Mouse (Mus musculus) stomach, postnatal 0 days (tissue): ENCODE measurements around the gene Farsb. TPM values are rescaled to one million over a fixed set of nuclear protein-coding genes. Genes with fewer than 3 reads are reported as not detected.

Source experiments
- ATAC-seq: fragments of 200-750 bp; cut with Nextera tagmentation; 2 replicates; pipeline ENCODE4 v1.8.0; 2017; ENCODE audit not compliant: low FRiP score, low TSS enrichment
- DNase-seq: peaks from one replicate; pipeline ENCODE4 v3.0.0-alpha.2; 2016; ENCODE audit warnings: low spot score
- H3K27ac ChIP-seq: fragments of 300-500 bp; sonication (generic); replicated peaks from 2 replicates; pipeline ENCODE4 v1.5.1; 2014; ENCODE audit warnings: mild to moderate bottlenecking, control low read depth
- H3K27me3 ChIP-seq: fragments of 300-500 bp; sonication (generic); 2 replicates; pipeline ENCODE4 v1.6.1; 2014; ENCODE audit warnings: low read length; ENCODE audit not compliant: control insufficient read depth, insufficient read depth
- H3K36me3 ChIP-seq: fragments of 300-500 bp; sonication (generic); 2 replicates; pipeline ENCODE4 v1.6.1; 2014; ENCODE audit warnings: low read length, mixed read lengths; ENCODE audit not compliant: control insufficient read depth, insufficient read depth
- H3K4me1 ChIP-seq: fragments of 300-500 bp; sonication (generic); replicated peaks from 2 replicates; pipeline ENCODE4 v1.6.1; 2014; ENCODE audit warnings: antibody characterized with exemption; ENCODE audit not compliant: control insufficient read depth, insufficient read depth
- H3K4me2 ChIP-seq: fragments of 300-500 bp; sonication (generic); replicated peaks from 2 replicates; pipeline ENCODE4 v1.6.1; 2014; ENCODE audit warnings: low read depth, mild to moderate bottlenecking, control low read depth, moderate library complexity
- H3K4me3 ChIP-seq: fragments of 300-500 bp; sonication (generic); 2 replicates; pipeline ENCODE4 v1.5.1; 2014; ENCODE audit warnings: low read depth, low read length, control low read depth
- H3K9ac ChIP-seq: fragments of 300-500 bp; sonication (generic); 2 replicates; pipeline ENCODE4 v1.6.1; 2014; ENCODE audit warnings: mild to moderate bottlenecking, low read length, control low read depth, mixed read lengths
- H3K9me3 ChIP-seq: fragments of 300-500 bp; sonication (generic); 2 replicates; pipeline ENCODE4 v1.6.1; 2016; ENCODE audit warnings: low read length; ENCODE audit not compliant: control insufficient read depth
- CTCF ChIP-seq: IDR thresholded peaks from 2 replicates; pipeline ENCODE4 v1.5.1; 2016; ENCODE audit warnings: antibody characterized with exemption, low read depth, mild to moderate bottlenecking, moderate library complexity
- EP300 ChIP-seq: optimal IDR thresholded peaks from 2 replicates; pipeline ENCODE3; 2016; ENCODE audit warnings: antibody characterized with exemption
- WGBS: fragments of 180-500 bp; shearing (Covaris S2); extraction: QIAGEN DNeasy Blood & Tissue Kit; methylation state at CpG from one replicate; pipeline ENCODE4 v1.1.7; 2014; 5-methylcytosine and 5-hydroxymethylcytosine counted together
- polyA plus RNA-seq: library from polyadenylated mRNA; unstranded; fragments of >200 nt; fragmentation: Nextera tagmentation; extraction: Ambion mirVana; gene quantifications from 2 replicates; pipeline ENCODE4 v1.2.1, GENCODE M21; 2015

The Farsb gene
- polyA plus RNA-seq, 1 experiment from 2014 or later, result 81.5 TPM

DNA sequence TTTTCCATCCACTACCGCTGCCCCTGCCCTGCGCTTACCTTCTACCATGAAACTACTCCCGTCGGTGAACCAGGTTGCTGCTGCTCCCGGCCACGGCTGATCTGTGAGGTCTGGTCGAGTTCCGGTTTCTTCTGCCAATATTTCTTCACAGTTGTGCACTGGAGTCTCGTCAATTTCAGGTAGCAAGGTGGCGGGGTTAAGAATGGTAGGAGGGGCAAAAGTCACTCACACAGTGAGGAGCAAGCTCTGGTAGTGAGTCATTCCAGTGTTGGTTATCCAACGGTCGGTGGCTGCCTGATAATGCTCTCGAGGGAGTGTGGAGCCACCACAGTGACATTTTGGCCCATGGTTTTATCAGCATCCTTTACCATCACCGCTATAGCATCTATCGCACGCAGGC is 12.3 kb upstream of the Farsb start:
- Histone ChIP-seq H3K27me3 (no peaks in the 10 kb centered on the region), H3K9ac (no peak overlapping the region), H3K9me3 (no peaks in the 10 kb centered on the region), H3K4me1 (no peaks in the 10 kb centered on the region), H3K4me2 (no peak overlapping the region), H3K27ac (no peak overlapping the region), H3K36me3 (no peaks in the 10 kb centered on the region), H3K4me3 (no peak overlapping the region)
- DNase-seq, result no peak
- no peak for TF ChIP-seq CTCF
- no peak for TF ChIP-seq EP300
- no peak for ATAC-seq
- 81% methylated on average over 16 of the region's 16 CpGs for WGBS

DNA sequence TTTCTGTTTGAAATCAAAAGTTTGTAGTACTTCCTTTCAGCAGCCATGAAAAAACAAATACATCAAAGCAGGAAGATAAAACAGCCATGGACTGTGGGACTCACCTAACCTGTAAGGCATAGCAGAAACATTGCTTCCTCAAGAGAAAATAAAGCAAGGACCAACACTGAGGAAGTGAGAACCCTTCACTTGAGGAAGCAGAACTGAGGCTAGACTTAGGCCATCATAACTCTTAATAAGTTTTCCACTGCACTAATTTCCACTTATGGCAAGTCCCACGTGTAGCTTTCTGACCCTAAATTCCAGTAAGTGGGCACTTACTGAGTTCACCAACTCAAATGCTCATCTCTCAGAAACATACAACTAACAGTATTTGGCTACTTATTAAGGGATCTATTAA is 1.4 kb upstream of the Farsb start:
- Histone ChIP-seq H3K27me3 (no peaks in the 10 kb centered on the region), H3K27ac (no peak overlapping the region), H3K9ac (no peak overlapping the region), H3K4me2 (no peak overlapping the region), H3K4me1 (no peaks in the 10 kb centered on the region; the same call in 1 of the 2 replicates), H3K9me3 (no peaks in the 10 kb centered on the region), H3K36me3 (no peaks in the 10 kb centered on the region), H3K4me3 (no peak overlapping the region)
- ATAC-seq, result no peak
- TF ChIP-seq CTCF (no peak), EP300 (no peak)
- 57% methylated on average over 1 of the region's 1 CpGs for WGBS
- DNase-seq, result no peak

DNA sequence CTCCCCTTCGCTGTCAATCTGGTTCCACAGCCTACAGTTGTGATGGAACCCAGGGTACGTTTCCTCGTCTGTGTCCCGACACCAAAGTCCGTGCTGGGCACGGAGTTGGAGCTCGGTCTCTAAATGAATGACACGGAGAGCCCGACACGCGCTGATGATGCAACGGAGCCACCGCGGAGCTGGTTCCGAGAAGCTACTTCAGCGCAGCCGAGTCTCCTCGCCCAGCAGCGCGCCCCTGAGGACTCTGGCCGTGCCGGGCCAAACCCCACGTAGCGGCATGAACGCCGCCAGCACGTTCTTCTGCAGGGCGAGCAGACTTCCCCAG is 308 bp downstream of the Farsb start:
- peak overlapping the region; percentile 87 for H3K4me3 ChIP-seq
- H3K27me3 ChIP-seq, result no peaks in the 10 kb centered on the region
- ATAC-seq (no peak), DNase-seq (no peak)
- H3K4me1 ChIP-seq, result no peaks in the 10 kb centered on the region; the same call in 1 of the 2 replicates
- H3K27ac ChIP-seq, result peak overlapping the region; percentile 88
- H3K4me2 ChIP-seq, result peak overlapping the region; percentile 58
- TF ChIP-seq EP300 (no peak), CTCF (no peak)
- H3K36me3 ChIP-seq, result no peaks in the 10 kb centered on the region
- no peaks in the 10 kb centered on the region for H3K9me3 ChIP-seq
- under 1% methylated on average over 28 of the region's 28 CpGs for WGBS
- peak overlapping the region; percentile 90 for H3K9ac ChIP-seq

DNA sequence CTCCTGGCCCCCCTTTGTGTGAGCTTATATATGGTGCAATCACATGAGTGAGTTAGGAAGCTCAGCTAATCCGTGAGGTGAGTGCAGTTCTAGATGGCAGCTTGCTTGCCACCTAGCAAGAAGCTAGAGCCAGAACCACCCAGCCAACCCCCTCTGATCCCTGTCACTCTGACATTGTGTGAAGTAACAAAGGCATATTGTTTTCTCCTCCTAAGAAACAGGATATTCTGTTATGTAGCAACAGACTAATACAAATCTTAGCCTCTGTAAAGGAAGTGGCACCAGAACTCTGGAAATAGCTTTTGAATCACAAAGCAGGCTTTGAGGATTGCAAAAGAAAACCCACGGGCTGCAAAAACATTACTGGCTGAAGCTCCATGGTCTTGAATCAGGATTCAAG is 4.3 kb downstream of the Farsb start:
- no peak for DNase-seq
- Histone ChIP-seq H3K4me3 (no peak overlapping the region), H3K27me3 (no peaks in the 10 kb centered on the region), H3K9ac (no peak overlapping the region), H3K36me3 (peaks cover 6% of the 10 kb centered on the region; the same call in 1 of the 2 replicates), H3K4me2 (no peak overlapping the region), H3K27ac (no peak overlapping the region), H3K9me3 (no peaks in the 10 kb centered on the region), H3K4me1 (no peaks in the 10 kb centered on the region; the same call in 1 of the 2 replicates)
- TF ChIP-seq CTCF (no peak), EP300 (no peak)
- no peak for ATAC-seq
- 52% methylated on average over 2 of the region's 2 CpGs for WGBS

DNA sequence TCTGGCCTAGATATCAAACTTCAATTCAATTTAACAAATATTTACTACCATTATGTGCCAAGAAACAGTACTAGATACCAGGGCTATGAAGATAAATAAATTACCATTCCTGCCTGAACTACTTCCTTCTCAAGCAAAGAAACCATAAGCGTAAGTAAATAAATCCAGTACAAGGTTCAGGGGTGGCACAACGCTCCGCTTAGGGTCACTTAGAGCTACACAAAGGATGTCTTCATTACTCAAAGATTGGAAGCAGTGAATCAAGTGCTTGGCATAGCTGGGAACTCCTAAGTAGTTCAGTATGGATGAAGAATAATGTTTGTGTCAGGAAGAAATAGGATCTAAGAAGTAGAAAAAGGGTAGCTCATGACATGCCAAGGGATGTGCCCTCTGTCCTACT is 5.3 kb downstream of the Farsb start:
- Histone ChIP-seq H3K4me1 (no peaks in the 10 kb centered on the region; the same call in 1 of the 2 replicates), H3K36me3 (peaks cover 9% of the 10 kb centered on the region), H3K9ac (no peak overlapping the region), H3K27me3 (no peaks in the 10 kb centered on the region), H3K9me3 (no peaks in the 10 kb centered on the region), H3K27ac (peak overlapping the region; percentile 73), H3K4me3 (no peak overlapping the region), H3K4me2 (no peak overlapping the region)
- DNase-seq (peak; percentile 68), ATAC-seq (peak; percentile 95)
- 53% methylated on average over 3 of the region's 3 CpGs for WGBS
- TF ChIP-seq EP300, result no peak
- TF ChIP-seq CTCF, result no peak

DNA sequence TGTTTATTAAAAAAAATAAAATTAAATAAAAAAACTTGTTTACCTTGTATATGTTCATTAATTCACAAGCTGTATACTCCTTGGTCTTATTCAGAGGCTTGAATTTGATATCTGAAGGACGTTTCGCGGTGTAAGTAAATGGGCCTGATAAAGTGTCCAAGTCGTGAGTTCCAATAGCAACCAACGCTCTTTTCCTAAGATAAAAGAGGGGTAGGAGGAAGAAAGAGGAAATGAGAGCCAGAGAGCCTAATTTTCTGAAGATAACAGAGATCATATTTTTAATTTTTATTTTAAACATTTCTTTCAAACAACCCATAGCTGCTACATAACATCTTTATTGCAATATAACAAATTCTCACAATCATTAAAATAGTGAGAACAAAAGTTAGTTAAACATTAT is 16.3 kb downstream of the Farsb start:
- no peak for DNase-seq
- Histone ChIP-seq H3K4me2 (no peak overlapping the region), H3K9me3 (no peaks in the 10 kb centered on the region), H3K9ac (no peak overlapping the region), H3K27ac (no peak overlapping the region), H3K4me1 (no peaks in the 10 kb centered on the region), H3K4me3 (no peak overlapping the region), H3K36me3 (peaks cover 11% of the 10 kb centered on the region), H3K27me3 (no peaks in the 10 kb centered on the region)
- ATAC-seq, result no peak
- TF ChIP-seq CTCF (no peak), EP300 (no peak)
- 88% methylated on average over 5 of the region's 5 CpGs for WGBS
